Mouse (Mus musculus) testis, adult 2 months (tissue): ENCODE results near the gene Wfdc21.

Source experiments
- CTCF ChIP-seq: fragments of 200-500 bp; IDR thresholded peaks from 2 replicates; pipeline ENCODE4 v1.5.1; 2012; ENCODE audit warnings: low read depth, mild to moderate bottlenecking, inconsistent platforms, low read length, moderate library complexity; ENCODE audit not compliant: control insufficient read depth, insufficient read depth, insufficient replicate concordance
- POLR2A ChIP-seq: fragments of 200-500 bp; IDR thresholded peaks from 2 replicates; pipeline ENCODE4 v1.6.1; 2012; ENCODE audit warnings: low read depth, mild to moderate bottlenecking, inconsistent platforms, low read length, moderate library complexity; ENCODE audit not compliant: control insufficient read depth

DNA sequence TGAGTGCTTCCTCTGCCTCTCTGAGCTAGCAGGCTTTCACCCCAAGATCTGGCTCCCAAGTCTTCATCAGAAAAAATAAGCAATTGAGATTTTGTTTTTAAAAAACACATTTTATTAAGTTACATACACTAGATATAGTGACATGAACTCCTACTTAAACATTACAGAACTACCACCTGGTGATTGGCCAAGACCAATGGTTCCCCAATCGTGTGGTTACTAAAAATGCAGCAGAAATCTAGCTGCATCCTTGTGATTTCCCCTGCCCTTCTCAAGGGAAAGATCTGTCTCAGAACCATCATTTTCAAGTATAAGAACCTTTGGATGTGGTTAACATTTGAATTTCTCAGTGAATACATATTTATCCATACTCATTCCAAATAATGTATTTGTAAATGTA lies 12.5 kb upstream of the Wfdc21 start:
- TF ChIP-seq CTCF (no peak), POLR2A (no peak)
